Mouse (Mus musculus) liver, adult 2 months (tissue): ENCODE measurements around the gene Pcp4l1. TPM values are rescaled to one million over a fixed set of nuclear protein-coding genes. Genes with fewer than 3 reads are reported as not detected.

Experiments used
- DNase-seq: peaks from one replicate; pipeline ENCODE4 v3.0.0-alpha.2; 2011; ENCODE audit warnings: low read depth, low spot score; ENCODE audit errors: extremely low read depth
- H3K27ac ChIP-seq: fragments of 200-500 bp; replicated peaks from 2 replicates; pipeline ENCODE4 v1.5.1; 2012; ENCODE audit warnings: low read depth, mild to moderate bottlenecking, control low read depth, inconsistent platforms, low read length; ENCODE audit not compliant: insufficient read depth
- H3K27me3 ChIP-seq: fragments of 200-500 bp; 2 replicates; pipeline ENCODE4 v1.6.1; 2012; ENCODE audit warnings: mild to moderate bottlenecking, moderate library complexity, low read length, inconsistent platforms; ENCODE audit not compliant: control insufficient read depth, insufficient read depth
- H3K36me3 ChIP-seq: fragments of 200-500 bp; 2 replicates; pipeline ENCODE4 v1.6.1; 2012; ENCODE audit warnings: low read length, inconsistent platforms; ENCODE audit not compliant: control insufficient read depth, insufficient read depth
- H3K4me1 ChIP-seq: fragments of 200-500 bp; 2 replicates; pipeline ENCODE4 v1.6.1; 2011; ENCODE audit warnings: low read length; ENCODE audit not compliant: control insufficient read depth, insufficient read depth
- H3K4me3 ChIP-seq: fragments of 200-500 bp; 2 replicates; pipeline ENCODE4 v1.5.1; 2011; ENCODE audit warnings: low read depth, mild to moderate bottlenecking, control low read depth, low read length, moderate library complexity; ENCODE audit not compliant: insufficient read depth
- H3K79me2 ChIP-seq: fragments of 200-500 bp; 2 replicates; pipeline ENCODE4 v1.6.1; 2012; ENCODE audit warnings: inconsistent platforms, mild to moderate bottlenecking, low read length, moderate library complexity; ENCODE audit not compliant: control insufficient read depth, insufficient read depth
- H3K9ac ChIP-seq: fragments of 200-500 bp; 2 replicates; pipeline ENCODE4 v1.6.1; 2012; ENCODE audit warnings: low read depth, mild to moderate bottlenecking, control low read depth, inconsistent platforms, low read length
- CTCF ChIP-seq: fragments of 200-500 bp; IDR thresholded peaks from 2 replicates; pipeline ENCODE4 v1.5.1; 2011; ENCODE audit warnings: low read depth, low read length, control low read depth
- POLR2A ChIP-seq: fragments of 200-500 bp; IDR thresholded peaks from 2 replicates; pipeline ENCODE4 v1.6.1; 2011; ENCODE audit warnings: low read length, control low read depth; ENCODE audit not compliant: insufficient read depth; ENCODE audit errors: extremely low read depth
- WGBS: fragments of 180-500 bp; shearing (Covaris S2); methylation state at CpG from one replicate; pipeline ENCODE4 v1.1.7; 2018; 5-methylcytosine and 5-hydroxymethylcytosine counted together
- polyA plus RNA-seq: library from polyadenylated mRNA; depleted of rRNA; stranded (reverse); fragments of >200 nt; gene quantifications from 2 replicates; pipeline ENCODE4 v1.2.3, GENCODE M21; 2012
- total RNA-seq: library from RNA; depleted of rRNA; stranded (reverse); fragments of >200 nt; gene quantifications from 2 replicates; pipeline ENCODE4 v1.2.3, GENCODE M21; 2014

Pcp4l1 gene
- total and polyA plus RNA-seq, 2 experiments = 10.0 to 10.5 TPM

- whole genome bisulfite sequencing = 79% methylated on average over 6 of the region's 6 CpGs
- DNase-seq = no peak
- no peak for TF ChIP-seq CTCF
- no peak for TF ChIP-seq POLR2A
Measured at GRCm38 (mm10) chr1:171205704-171206493, 9.8 kb upstream of the Pcp4l1 start.

GRCm38 (mm10) chr1:171204249-171204644 is 8.2 kb upstream of the Pcp4l1 start:
- Histone ChIP-seq H3K79me2 (no peaks in the 10 kb centered on the region), H3K27me3 (no peaks in the 10 kb centered on the region), H3K27ac (no peak overlapping the region), H3K4me3 (no peak overlapping the region), H3K9ac (no peak overlapping the region), H3K4me1 (peaks cover 9% of the 10 kb centered on the region), H3K36me3 (no peaks in the 10 kb centered on the region)
- no peak for TF ChIP-seq POLR2A
- no peak for TF ChIP-seq CTCF
- DNase-seq = peak; percentile 100
- WGBS = 22% methylated on average over 7 of the region's 7 CpGs

More at GRCm38 (mm10) chr1:171205704-171206493, 9.8 kb upstream of the Pcp4l1 start:
- no peaks in the 10 kb centered on the region for H3K36me3 ChIP-seq
- no peaks in the 10 kb centered on the region for H3K79me2 ChIP-seq
- no peak overlapping the region for H3K4me3 ChIP-seq
- H3K27ac ChIP-seq = no peak overlapping the region
- H3K27me3 ChIP-seq = no peaks in the 10 kb centered on the region
- H3K9ac ChIP-seq = no peak overlapping the region
- H3K4me1 ChIP-seq = peaks cover 9% of the 10 kb centered on the region

- WGBS = 16% methylated on average over 11 of the region's 11 CpGs
- Histone ChIP-seq H3K4me1 (peaks cover 9% of the 10 kb centered on the region), H3K9ac (peak overlapping the region; percentile 56; the same call in 1 of the 2 replicates), H3K27ac (peak overlapping the region; percentile 90), H3K36me3 (no peaks in the 10 kb centered on the region), H3K79me2 (no peaks in the 10 kb centered on the region), H3K4me3 (no peak overlapping the region; the same call in 1 of the 2 replicates), H3K27me3 (no peaks in the 10 kb centered on the region)
- DNase-seq = peak; percentile 96
- TF ChIP-seq POLR2A (no peak), CTCF (no peak)
Measured at GRCm38 (mm10) chr1:171203471-171204248, 7.6 kb upstream of the Pcp4l1 start.

GRCm38 (mm10) chr1:171200769-171201168 is 4.7 kb upstream of the Pcp4l1 start:
- Histone ChIP-seq H3K36me3 (no peaks in the 10 kb centered on the region), H3K4me3 (no peak overlapping the region), H3K9ac (no peak overlapping the region), H3K79me2 (0 out of 2 replicates have a peak, but pooled peaks cover 2% of the 10 kb centered on the region), H3K27me3 (no peaks in the 10 kb centered on the region), H3K4me1 (peaks cover 11% of the 10 kb centered on the region), H3K27ac (no peak overlapping the region)
- DNase-seq = no peak
- TF ChIP-seq CTCF (no peak), POLR2A (no peak)
- WGBS = 95% methylated on average over 1 of the region's 1 CpGs

- no peak overlapping the region for H3K27ac ChIP-seq
- H3K27me3 ChIP-seq = no peaks in the 10 kb centered on the region
- peaks cover 6% of the 10 kb centered on the region for H3K4me1 ChIP-seq
- no peak overlapping the region for H3K9ac ChIP-seq
- 71% methylated on average over 1 of the region's 1 CpGs for WGBS
- 0 out of 2 replicates have a peak, but pooled peaks cover 2% of the 10 kb centered on the region for H3K79me2 ChIP-seq
- no peaks in the 10 kb centered on the region for H3K36me3 ChIP-seq
- TF ChIP-seq POLR2A (no peak), CTCF (no peak)
- DNase-seq = no peak
- H3K4me3 ChIP-seq = no peak overlapping the region
Measured at GRCm38 (mm10) chr1:171199532-171199931, 3.5 kb upstream of the Pcp4l1 start.
